Mouse (Mus musculus): ENCODE data around the gene Rbl2.

Rbl2 gene

DNA sequence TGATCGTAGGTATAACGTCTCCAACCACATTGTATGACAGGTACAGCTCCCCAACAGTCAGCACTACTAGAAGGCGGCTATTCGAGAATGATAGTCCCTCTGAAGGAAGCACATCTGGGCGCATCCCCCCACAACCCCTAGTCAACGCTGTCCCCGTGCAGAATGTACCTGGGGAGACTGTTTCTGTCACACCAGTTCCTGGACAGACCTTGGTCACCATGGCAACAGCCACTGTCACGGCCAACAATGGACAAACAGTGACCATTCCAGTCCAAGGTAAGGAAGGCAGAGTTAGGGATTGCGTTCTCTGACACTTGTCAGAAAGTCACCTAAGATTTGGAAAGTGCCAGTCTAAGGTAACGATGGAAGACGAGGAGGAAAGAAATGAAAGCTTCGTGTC is 36.4 kb downstream of the Rbl2 start:
- no peak for DNase-seq (ENCODE audit: low spot score)

DNA sequence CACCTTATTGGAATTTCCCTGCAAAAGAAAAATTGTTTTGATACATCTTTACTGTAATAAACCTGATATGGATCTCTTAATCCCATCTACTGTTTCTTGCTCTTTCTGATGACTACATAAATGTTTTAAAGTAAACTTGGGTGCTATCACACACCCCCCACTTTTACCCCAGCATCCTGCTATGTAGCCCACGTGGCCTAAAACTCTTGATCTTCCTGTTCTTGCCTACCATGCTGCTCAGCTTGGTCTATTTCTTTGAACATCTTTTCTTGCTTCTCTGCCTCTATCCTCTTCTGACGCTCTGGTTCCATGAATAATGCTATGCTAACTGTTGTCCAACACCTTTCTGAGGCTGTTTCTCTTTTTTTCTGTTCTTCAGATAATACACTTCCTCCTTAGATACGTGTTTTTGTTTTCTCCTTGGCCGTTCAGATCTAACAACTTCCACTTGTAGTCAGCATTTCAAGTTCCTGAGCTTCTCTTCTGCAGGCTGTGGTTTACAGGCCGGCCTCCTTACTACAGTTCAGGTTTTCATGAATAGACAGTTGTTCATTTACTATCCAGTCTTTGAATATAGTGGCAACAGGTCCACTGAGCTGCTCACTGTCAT is 42.1 kb downstream of the Rbl2 start:
- no peak for DNase-seq (ENCODE audit: low spot score)

DNA sequence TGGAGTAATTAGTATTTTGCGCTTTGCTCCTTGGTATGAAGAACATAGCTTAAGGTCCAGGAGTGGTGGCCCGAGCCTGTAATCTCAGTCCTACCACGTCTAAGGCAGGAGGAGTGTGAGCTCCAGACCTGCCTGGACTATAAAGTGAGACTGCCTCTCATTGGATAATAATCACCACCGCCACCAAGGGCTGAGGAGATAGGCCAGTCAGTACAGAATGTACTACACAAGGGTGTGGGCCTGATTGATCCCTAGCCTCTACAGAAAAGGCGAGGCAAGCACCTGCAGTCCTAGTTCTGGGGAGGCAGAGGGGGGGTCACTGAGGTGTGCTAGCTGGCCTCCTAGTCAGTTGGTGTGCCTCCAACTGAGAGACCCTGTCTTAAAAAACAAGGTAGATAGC is 44.6 kb downstream of the Rbl2 start:
- DNase-seq (ENCODE audit: low spot score), result no peak

DNA sequence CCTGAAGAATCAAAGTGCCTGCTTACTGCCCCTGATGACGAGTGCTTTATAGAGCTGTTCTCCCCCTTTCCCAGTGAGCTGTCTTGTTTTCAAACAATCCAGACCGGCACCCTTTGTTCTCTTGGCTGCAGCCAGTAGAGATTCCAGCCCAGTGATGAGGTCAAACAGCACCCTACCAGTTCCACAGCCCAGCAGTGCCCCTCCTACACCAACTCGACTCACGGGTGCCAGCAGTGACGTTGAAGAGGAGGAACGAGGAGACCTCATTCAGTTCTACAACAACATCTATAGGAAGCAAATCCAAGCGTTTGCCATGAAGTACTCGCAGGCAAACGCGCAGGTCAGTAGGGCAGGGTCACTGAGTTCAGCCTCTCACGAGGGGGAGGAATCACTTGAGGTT is 45.1 kb downstream of the Rbl2 start:
- DNase-seq (ENCODE audit: low spot score), result no peak

DNA sequence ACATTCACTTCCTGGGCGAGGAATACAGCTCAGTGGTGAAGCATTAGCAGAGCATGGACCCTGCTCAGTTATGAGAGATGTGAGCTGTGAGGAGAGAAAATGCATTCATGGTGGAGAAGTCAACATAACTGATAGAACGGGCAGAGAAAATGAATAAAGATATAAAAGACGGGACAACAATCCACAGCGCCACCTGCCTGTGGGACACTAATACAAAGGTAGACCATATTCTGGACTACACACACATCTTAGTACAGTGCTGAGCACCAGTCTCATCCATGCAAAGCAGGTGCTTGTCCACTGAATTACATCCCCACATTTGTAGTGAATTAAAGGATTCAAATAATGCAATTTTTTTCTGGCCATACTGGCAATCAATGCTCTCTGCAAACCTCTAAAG is 47.7 kb downstream of the Rbl2 start:
- no peak for DNase-seq (ENCODE audit: low spot score)

DNA sequence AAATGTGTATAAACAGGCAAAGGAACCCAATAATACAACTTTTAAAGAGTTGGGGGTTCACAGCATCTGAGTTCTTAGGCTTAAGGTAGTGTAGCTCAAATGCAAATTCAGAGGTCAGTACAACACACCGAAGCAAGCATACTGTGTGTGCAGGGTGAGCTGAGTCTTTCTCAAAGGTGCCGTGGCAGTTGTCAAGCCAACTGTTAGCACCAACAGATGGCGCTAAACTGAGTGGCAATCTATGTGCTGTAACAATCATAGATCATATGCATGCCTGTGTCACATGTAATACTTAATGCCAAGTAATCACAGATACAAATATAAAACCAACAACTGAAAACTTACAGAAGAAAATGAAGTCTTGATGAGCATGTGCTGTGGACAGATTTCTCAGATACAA is 48.3 kb downstream of the Rbl2 start:
- DNase-seq (ENCODE audit: low spot score), result no peak

DNA sequence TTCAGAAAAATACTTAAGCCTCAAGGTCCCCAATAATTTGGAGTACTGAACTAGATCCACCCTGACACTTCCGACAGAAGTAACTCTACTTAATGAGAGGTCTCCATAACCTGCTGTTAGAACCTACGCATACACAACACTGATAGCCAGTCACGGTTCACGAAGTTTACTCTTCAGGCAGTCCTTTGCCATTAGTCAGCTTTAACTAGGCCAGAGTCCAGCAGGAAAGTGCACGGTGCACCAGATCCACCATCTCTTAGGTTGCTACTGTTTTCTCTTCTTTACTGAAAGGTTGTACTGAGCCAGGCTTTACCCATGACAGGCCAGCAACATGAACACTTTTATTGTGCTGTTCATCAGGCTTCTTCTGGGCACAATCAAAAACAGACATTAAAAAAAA is 54.5 kb downstream of the Rbl2 start:
- DNase-seq (ENCODE audit: low spot score), result no peak

DNA sequence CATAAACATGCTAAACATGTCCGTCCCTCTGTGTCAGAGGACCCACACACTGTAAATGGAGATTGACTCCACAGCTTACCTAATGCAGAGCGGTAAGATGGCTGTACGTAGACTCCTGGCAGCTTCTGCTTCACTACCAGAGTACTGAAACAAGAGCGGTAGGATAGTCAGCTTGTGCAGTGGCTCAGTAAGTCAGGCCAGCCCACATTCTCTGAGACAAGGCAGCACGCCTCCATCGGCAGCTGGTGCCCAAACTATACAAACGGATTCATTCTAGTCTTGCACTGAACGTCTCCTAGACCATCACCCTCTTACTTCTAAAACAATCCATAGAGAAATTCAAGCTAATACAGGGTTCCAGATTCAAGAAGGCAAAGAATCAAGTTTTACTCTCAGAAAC is 56.9 kb downstream of the Rbl2 start:
- no peak for DNase-seq (ENCODE audit: low spot score)

DNA sequence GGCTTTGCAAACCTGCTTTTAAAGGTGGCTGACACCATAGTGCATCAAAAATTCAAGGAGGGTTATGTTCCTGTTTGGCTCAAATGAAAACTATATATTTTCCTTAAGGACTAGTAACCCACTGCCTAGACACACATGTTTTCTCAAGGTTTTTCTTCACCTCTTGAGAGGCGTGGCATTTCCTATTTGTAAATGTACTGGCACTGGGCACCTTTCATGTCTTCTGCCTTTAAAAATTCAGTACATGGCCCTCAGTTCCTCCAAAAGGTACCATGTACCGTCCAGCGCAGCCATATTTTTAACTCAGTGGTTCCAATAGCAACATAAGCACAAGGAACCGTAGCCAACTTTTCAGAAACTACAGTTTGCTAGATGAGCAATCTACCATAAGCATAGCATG is 62.9 kb downstream of the Rbl2 start:
- no peak for DNase-seq (ENCODE audit: low spot score)

DNA sequence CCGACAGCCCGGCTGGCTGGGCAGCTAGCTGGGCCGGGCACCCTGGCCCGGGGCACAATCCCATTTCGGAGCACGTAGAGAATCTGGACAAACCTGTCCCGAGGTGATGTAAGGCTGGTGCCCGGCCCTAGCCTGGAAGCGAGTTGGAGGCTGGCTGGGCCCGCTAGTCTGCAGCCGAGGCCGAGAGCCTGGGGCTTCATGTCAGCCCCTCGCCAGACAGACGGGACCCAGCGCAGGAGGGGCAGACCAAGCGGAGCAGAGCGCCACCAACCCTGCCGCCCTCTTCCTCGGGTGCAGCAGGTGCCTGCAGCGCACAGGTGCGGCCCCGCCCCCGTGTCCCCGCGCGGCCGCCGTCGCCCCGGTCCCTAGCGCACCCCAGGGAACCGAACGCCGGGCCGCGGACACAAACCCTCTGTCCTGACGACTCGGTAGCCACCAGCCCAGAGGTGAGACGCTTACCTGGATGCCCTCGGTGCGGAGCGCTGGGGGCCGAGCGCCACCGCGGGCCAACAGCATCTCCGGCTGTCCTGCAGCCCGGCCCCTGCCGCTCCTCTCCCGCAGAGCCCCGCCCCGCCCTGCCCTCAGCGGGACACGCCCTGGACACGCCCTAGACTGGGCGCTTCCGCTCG is 63.7 kb downstream of the Rbl2 start:
- DNase-seq (ENCODE audit: low spot score), result no peak

DNA sequence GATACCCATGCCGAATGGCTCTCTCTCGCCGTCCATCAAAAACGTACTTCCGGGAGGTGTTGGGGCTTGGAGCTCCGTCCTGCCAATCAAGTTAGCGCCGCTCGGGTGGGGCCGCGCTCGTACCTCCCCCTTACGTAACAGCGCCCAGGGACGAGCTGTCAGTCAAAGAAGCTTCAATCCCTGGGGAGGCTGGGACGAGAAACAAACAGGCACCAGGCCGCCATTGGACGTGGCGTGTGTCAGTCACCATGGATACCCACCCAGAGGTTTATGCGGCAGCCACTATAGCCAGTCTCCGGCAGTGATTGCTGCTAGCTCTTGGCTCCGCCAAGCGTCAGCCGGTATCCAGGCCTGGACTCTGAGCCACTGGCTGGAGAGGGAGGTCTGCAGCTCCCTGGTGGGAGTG is 64.2 kb downstream of the Rbl2 start:
- peak; percentile 100 for DNase-seq (ENCODE audit: low spot score)

DNA sequence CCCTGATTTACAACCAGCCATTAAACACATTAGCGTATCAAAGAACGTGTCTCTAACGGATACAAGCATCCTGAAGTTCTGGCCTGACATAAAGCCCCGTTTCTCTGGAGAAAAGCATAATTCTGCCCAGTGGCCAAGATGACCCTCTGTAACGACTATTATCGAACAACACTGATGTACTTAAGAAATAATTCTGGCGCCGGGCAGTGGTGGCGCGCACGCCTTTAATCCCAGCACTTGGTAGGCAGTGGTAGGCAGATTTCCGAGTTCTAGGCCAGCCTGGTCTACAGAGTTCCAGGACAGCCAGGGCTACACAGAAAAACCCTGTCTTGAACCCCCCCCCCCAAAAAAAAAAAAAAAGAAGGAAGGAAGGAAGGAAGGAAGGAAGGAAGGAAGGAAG is 64.8 kb downstream of the Rbl2 start:
- no peak for DNase-seq (ENCODE audit: low spot score)

DNA sequence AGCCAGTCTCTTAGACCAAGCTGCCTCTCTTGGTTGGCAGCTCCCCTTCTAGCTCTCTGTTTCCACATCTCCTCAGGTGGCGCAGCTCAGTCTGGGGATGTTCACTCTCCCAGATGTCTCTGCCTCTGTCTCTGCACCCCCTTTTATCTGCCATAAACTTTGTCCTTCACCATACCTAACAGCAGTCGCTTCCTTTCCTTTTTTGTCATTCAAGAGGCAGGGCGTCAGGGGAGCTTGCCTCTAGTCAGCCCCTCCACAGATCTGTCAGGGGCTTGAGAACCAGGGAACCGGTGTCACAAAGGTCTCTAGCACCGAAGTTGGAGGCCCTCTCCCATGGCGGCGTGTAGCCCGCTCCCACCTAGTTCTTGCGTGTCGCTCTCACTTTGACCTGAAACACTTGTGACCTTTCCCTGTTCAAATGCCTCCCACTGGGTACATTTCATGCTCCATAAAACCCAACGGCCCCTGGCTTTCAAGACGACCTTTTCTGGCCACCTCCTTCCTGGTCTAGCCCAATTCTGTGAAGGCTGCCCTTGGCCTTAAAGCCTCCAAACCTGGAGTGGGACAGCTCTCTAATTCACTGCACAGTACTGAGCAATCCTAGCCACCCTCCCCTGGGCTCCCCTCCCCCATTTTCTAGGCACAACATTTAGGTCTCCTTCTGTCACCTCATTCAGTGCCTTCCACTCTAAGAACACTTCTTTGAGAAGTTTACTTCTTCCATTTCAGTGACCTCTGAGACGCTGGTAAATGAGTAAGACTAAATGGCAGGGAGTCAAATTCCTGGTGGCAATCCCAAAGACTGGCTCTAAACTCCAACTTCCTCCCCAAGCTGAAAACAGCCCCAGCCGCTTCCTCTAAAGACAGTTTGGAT is 65.7 kb downstream of the Rbl2 start:
- DNase-seq (ENCODE audit: low spot score), result peak; percentile 68

DNA sequence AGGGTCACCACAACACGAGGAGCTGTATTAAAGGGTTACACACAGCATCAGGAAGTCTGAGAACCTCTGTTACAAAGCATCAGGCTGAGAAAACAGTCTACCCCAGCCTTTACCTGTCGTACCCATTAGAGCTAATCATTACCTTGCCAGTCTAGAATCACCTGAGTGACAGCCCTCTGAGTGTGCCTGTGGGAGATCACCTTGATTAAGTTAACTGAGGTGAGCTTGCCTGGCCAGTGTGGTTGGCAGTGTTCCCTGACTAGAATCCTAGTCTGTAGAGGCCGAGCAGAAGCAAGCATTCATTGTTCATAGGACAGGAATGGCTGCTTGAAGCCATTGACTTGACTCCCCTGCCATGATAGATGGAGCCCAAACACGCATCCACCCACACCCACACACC is 71.0 kb downstream of the Rbl2 start:
- no peak for DNase-seq (ENCODE audit: low spot score)

DNA sequence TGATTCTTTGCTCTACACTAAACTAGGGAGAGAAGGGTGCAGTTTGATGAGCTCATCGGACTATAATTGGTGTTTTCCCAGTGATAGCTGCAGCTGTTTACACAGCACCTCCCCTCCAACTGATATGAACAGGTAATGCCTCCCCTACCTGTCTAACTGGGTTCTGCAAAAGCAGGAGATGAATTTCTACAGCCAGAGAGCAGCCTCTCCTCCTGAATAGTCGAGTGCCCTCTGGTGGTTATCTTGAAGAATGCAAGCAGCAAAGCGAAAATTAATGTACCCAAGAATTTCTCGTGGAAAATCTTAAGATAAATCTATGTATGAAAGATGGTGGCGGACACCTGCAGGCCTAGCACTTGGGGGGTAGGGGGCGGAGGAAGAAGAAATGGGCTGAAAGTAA is 77.9 kb downstream of the Rbl2 start:
- DNase-seq (ENCODE audit: low spot score), result peak; percentile 65

DNA sequence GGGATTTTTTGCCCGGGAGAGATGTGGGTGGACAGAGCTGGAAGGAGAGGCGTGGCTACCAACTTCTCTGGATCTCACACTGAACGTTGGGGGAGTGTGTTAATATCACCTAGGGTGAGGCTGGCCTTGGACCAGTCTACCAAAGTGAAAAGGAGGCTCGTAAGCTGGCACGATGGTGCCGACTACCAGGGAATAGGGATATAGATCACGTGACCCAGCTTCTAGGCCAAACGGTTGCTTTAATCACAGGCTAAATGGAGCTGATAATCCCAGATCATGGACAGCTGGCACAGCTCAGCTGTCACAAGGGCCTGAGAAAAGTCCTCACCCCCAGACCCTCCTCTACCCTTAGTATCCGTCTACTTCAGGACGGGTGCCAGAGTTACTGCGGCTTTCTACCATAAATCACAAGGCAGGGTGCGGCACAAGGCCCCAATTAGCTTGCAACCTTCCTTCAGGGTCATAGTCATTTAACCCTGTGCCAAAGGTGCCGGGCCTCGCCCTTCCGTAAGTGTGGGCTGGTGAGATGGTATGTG is 78.9 kb downstream of the Rbl2 start:
- DNase-seq (ENCODE audit: low spot score), result no peak

DNA sequence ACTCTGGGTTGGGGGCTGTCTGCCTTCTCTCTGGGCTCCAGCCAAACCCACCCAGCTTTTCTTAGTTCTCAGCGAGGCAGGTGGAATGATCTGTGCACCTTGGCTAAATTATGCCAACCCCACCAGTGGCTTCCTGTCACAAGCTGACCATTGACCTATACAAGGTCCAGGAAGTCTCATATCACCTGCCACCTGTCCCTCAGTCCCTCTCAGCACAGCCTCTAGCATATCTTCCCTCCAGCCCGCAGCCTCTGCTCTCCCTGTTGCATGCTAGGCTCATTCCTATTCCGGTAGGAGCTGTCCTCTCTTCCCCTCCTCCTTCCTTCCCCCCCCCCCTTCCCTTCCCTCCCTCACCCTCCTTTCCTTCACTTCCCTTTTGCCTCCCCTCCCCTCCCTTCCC is 79.4 kb downstream of the Rbl2 start:
- no peak for DNase-seq (ENCODE audit: low spot score)

DNA sequence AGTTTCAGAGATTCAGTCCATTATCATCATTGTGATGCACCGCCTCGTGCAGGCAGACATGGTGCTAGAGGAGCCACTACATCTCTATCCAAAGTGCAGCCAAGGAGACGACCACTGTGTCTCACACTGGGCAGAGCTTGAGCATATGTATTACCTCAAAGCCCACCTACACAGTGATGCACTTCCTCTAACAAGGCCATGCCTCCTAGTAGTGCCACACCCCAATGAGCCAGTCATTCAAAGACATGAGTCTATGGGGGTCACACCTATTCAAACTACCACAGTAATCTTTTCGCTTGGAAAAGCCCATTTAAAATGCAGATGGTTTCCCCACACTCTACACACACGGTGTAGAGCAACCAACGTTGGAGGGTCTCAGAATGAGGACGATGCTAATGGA is 81.7 kb downstream of the Rbl2 start:
- DNase-seq (ENCODE audit: low spot score), result no peak

DNA sequence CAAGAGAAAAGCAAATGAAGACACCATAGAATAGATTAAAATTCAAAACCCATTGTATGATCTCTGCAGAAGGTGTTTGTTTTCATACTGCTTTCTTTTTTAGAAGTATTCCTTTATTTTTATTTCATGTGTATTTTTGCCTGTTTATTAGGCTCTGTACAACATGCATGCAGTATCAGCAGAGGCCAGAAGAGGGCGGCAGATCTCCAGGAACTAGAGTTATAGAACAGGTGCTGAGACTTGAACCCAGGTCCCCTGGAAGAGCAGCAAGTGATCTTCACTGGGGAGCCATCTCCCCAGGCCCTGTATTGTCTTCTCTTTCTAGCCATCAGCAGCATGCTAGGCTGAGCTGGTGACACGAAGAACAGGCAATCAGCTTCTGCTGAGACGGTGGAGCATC is 84.0 kb downstream of the Rbl2 start:
- DNase-seq (ENCODE audit: low spot score), result no peak

DNA sequence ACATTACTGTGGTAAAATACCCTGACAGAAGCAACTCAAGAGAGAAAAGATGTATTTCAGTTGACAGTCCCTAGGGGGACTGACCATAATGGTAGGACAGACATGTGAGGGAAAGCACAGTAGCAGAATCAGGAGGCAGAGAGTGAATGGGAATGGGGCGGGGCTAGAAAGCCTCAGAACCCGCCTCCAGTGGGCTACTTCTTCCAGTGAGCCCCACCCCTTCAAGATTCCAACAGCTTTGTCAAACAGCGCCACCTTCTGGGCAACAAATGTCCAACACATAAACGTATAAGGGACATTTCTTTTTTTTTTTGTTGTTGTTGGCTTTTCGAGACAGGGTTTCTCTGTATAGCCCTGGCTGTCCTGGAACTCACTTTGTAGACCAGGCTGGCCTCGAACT is 84.7 kb downstream of the Rbl2 start:
- no peak for DNase-seq (ENCODE audit: low spot score)

DNA sequence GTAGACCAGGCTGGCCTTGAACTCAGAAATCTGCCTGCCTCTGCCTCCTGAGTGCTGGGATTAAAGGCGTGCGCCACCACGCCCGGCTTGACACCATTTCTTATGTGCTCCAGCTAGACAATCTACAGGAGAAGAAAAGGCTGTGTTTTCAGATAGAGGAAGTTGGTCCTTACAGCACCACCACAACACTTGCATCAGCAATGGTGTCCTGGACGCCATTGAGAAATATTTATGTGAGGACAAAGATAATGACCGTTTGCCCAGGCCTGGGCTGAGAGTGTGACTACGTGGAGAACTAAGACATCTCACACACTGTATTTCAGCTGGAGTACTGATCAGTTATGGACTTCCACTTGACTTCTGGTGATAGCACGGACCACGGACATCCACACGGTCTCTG is 88.8 kb downstream of the Rbl2 start:
- DNase-seq (ENCODE audit: low spot score), result no peak

DNA sequence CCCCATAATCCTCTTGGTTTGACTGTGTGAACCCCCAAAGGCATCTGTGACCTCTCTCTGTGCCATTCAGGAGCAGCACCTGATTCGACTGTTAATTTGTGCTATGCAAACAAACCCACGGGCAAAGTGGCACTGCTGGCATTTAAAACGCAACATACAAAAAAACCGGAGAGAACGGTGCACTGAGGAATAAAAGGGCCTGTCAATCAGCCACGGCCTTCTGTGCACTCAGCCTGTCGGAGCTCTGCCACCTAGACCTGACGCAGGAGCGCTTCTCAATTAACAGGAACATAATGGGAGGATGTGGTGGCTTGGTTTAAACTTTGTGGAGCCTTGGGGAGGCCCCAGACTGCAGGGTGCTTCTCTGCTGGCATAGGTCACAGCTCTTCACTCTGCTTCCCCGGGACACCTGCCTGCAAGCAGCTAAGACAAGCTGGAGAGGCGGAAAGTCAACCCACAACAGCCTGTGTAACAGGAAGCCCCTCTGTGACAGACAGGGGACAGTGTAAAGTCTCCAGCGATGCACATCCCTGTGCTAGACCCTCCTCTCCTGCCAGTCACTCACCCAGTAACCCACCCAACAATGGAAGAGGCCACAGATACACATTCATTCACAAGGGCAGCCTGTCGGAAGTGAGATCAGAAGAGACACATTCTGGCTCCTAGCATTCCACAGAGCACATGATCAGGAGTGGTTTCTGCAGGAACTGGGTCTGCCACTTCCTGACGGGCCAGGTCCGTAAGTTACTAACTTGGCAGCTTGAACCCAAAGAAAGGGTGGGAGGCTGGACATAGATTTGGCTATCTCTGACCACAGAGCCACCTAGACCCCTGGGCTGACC is 90.3 kb downstream of the Rbl2 start:
- DNase-seq (ENCODE audit: low spot score), result no peak

Measured in adipocyte (in vitro differentiated cells).